Comparison of ENCODE assay signal across 8 mouse cellular contexts in genomic region chr4:4397410-4397809, GRCm38 (mm10).
"Had no signal": no experiment of that assay in that cellular context is flagged by ENCODE, and none has a peak within 500 bp of the region (broad histone marks: within the 10 kb centered on the region; RNA-seq: fewer than 3 reads in every experiment).

No protein-coding gene starts in this region.

- DNase-seq: kidney, adult 8-10 months; kidney, postnatal 25 days; layer of hippocampus, adult 9-11 months; lung, adult 2 months; lung, postnatal 36 days; spleen, adult 18-20 months; thymus, adult 2 months; thymus, postnatal 25 days had no signal
